Mouse (Mus musculus) layer of hippocampus, adult 8-10 months (tissue): ENCODE data around the gene Syn3. TPM values are rescaled to one million over a fixed set of nuclear protein-coding genes. Genes with fewer than 3 reads are reported as not detected.
"Not testable (repeated sequence)": the region's sequence is repeated elsewhere in the genome, so short reads cannot be mapped to it uniquely, and the experiment has no call there.

Experiments
- DNase-seq, 2 experiments: peaks; one replicate each; pipeline ENCODE4 v3.0.0; 2022; ENCODE audit warnings: low spot score in 2 of 2
- total RNA-seq, 4 experiments: library from RNA; stranded (reverse); gene quantifications; 2 replicates each; pipeline ENCODE4 v1.2.4; 2022

Gene Syn3
- 10 to 100 TPM; 18.9 to 21.7 (median 19.6) TPM for total RNA-seq

- DNase-seq = peak; percentile 90 to 93
Measured at GRCm38 (mm10) chr10:86498673-86499391, at the start of gene Syn3. Gene Syn3 (minus strand): TSS chr10:86498896.

GRCm38 (mm10) chr10:86526357-86526874, 27.7 kb upstream of the Syn3 start:
- not testable (repeated sequence) for DNase-seq

DNA sequence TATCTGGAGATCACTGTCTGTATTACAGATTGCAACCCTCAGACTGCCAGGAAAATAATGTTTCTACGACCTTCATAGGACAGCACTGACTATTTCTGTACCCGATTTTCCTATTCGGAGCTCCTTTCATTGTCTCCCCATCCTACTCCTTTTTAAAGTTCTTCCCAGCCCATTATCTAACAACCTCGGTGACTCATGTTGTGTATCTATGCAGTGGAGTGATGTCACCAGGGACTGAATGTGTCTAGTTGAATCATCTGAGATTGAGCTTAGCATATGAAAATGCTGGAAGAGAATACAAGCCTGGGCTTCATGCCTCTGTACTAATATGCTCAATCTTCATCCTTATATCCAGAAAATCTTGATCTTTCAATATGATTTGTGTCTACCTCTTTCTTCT, 15.1 kb upstream of the Syn3 start:
- no peak for DNase-seq

DNA sequence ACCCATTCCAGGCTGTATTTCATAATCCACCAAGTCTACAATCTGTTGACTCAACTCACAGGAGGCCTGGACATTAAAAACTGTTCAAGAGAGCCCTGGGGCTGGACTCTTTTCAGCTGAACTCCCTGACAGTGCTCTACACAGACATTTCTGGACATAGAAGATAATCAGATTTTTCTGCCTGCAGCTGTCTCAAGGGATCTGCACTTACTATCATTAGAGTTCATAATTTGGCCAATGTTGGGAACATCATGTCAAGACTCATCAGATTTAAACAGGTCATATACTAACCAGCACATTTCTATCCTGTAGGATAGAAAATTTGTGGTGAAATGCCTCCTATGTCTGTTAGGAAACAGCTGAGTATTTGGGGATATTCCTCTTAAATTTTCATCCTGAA, 12.2 kb upstream of the Syn3 start:
- DNase-seq = no peak

DNA sequence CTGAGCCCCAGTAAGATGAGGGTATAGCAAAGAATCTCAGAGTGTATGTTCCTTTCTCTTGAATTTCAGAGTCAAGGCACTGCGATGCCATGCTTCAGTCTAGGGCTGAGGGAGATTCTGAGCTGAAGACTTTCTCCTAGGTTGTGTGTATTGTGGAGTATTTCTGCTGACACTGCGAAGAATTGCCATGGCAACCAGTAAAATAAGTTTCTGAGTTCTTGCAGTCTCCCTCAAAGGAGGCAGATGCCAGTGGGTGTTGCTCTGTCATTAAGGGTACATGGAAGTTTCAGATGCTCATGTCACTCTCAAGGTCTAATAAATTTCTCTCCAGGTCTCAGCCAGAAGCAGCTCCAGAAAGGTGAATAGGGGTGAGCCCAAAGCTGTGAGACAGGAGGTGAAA, 3.4 kb upstream of the Syn3 start:
- DNase-seq = no peak

GRCm38 (mm10) chr10:86498051-86498672, 534 bp downstream of the Syn3 start:
- DNase-seq = peak; percentile 45 to 56

DNA sequence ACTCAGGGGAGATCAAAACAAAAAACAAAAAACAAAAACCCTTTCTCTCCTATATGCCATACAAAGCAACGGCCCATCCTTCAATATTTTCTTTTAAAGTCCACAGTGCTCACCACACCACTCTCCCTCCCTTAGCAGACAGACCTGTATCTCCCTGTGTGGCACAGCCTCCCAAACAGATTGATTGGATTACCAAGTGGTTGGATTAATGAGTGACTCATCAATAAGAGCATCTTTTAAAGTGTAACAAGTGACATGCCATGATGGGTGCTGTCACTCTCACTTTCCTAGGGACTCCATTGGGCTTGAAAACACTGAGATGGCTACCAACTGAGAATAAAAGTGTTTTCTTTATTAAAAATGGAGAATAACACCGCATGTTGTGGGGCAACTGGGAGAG, 2.8 kb downstream of the Syn3 start:
- no peak for DNase-seq

DNA sequence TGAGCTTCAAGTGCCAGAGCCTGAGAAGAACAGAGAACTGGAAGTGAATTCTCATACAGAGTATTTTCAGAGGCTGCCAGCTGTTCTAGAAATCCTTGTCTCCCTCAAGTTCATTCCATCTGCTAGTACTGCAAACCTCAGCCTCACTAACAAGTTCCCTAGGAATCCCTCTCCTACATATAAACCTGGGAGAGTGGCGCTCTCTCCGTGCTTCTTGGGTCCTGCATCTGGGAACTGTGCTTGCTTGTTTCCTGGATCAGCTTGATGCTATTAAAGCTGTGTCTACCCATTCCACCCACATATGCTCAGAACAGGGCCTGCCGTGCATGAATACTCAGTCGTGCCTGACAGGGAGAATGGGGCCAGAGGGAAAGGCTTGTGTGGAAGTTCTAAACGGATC, 5.6 kb downstream of the Syn3 start:
- DNase-seq = no peak

GRCm38 (mm10) chr10:86492089-86492907, 6.4 kb downstream of the Syn3 start:
- peak in 1 of 2 experiments; percentile 42 for DNase-seq

- DNase-seq = peak in 1 of 2 experiments; percentile 13
Measured at GRCm38 (mm10) chr10:86491316-86492088, 7.2 kb downstream of the Syn3 start.

DNA sequence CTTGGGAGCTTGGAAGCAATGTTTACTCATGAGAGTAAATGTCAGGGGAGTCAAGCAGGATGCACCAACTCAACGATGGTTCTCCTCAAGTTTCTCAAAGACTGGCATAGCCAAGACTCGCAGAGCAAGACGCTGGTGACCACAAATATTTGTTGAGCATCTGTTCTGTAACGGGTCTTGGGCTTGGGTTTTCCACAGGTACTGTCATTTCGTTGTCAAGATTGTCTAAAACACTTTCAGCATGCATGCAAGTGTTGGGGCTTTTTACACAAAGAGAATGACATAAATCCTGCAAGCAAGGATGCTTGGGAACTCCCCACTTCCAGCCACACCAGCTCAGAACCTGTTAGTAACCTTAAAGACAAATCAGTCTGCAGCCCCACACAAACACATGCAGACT, 10.2 kb downstream of the Syn3 start:
- no peak for DNase-seq

GRCm38 (mm10) chr10:86485971-86486370, 12.7 kb downstream of the Syn3 start:
- no peak for DNase-seq

- DNase-seq = no peak
Measured at GRCm38 (mm10) chr10:86483968-86484367, 14.7 kb downstream of the Syn3 start.

GRCm38 (mm10) chr10:86482496-86482895, 16.2 kb downstream of the Syn3 start:
- no peak for DNase-seq

- no peak for DNase-seq
Measured at GRCm38 (mm10) chr10:86480711-86481110, 18.0 kb downstream of the Syn3 start.

GRCm38 (mm10) chr10:86479718-86480121, 19.0 kb downstream of the Syn3 start:
- no peak for DNase-seq

- DNase-seq = no peak
Measured at GRCm38 (mm10) chr10:86476720-86477119, 22.0 kb downstream of the Syn3 start.

- no peak for DNase-seq
Measured at GRCm38 (mm10) chr10:86475270-86475669, 23.4 kb downstream of the Syn3 start.

DNA sequence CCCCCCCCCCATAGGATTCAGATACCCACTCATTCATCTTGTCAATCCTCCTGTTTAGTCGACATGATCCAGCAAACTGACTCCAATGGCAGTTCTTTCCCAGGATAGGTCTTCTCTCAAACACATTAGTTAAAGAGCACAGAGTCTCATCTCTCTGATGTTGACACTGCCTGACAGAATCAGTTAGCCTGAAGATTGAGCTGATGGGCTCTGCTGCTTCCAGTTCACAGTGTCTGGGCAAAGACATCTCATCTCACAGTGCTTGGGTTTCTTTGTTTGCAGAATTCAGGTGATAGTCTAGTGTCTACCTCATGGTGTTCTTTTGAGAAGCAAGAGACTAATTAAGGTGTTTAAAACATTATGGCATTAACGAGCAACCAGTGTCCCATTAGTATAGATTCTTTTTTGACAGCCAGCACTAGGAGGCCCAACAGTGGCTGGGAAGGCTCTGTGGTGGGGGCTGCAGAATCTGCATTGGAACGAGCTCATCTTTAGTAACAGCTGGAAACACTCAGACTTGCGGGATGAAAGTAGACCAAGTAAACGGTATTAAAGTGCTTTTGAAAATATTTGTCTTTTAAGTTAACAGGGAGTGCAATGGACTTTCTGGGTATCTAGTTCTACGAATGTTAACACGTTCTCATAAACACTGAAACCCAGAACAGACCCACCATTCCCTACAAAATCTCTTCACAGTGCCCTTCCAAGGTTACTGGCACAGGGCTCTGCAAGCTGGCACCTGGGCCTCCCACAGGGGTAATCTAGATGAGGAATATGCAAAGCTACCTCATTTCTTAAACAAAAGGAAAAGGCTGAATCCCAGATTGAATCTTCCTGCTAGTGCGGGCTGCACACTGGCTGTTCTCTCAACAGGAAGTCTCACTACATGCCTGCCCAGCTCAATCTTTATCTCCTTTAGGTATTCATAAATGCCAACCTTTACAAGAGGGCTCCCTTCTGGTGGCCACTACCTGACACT, 24.2 kb downstream of the Syn3 start:
- no peak for DNase-seq

GRCm38 (mm10) chr10:86473637-86474154, 25.0 kb downstream of the Syn3 start:
- DNase-seq = no peak
